Mouse (Mus musculus): ENCODE results near the gene Samm50. TPM values are rescaled to one million over a fixed set of nuclear protein-coding genes. Genes with fewer than 3 reads are reported as not detected.

Samm50 gene
- polyA plus RNA-seq, 1 experiment from 2014 or later = 90.6 TPM

GRCm38 (mm10) chr15:84207327-84207726, 15.3 kb downstream of the Samm50 start:
- no peak overlapping the region for H3K4me3 ChIP-seq (ENCODE audit: low read depth, low read length)
- no peaks in the 10 kb centered on the region for H3K27me3 ChIP-seq (ENCODE audit: control insufficient read depth, insufficient read depth, low read depth, low read length)
- ATAC-seq = no peak
- peaks cover 44% of the 10 kb centered on the region for H3K36me3 ChIP-seq (ENCODE audit: control insufficient read depth, insufficient read depth, low read length)
- no peak overlapping the region for H3K9ac ChIP-seq (ENCODE audit: low read depth, low read length)
- WGBS = 97% methylated on average over 4 of the region's 4 CpGs
- H3K4me1 ChIP-seq (ENCODE audit: control insufficient read depth, insufficient read depth, low read length) = no peaks in the 10 kb centered on the region
- no peak overlapping the region for H3K4me2 ChIP-seq (ENCODE audit: low read length)
- no peak overlapping the region for H3K27ac ChIP-seq (ENCODE audit: low read length)
- no peaks in the 10 kb centered on the region for H3K9me3 ChIP-seq (replicated peaks; ENCODE audit: control insufficient read depth, low read length, poor library complexity, severe bottlenecking)

DNA sequence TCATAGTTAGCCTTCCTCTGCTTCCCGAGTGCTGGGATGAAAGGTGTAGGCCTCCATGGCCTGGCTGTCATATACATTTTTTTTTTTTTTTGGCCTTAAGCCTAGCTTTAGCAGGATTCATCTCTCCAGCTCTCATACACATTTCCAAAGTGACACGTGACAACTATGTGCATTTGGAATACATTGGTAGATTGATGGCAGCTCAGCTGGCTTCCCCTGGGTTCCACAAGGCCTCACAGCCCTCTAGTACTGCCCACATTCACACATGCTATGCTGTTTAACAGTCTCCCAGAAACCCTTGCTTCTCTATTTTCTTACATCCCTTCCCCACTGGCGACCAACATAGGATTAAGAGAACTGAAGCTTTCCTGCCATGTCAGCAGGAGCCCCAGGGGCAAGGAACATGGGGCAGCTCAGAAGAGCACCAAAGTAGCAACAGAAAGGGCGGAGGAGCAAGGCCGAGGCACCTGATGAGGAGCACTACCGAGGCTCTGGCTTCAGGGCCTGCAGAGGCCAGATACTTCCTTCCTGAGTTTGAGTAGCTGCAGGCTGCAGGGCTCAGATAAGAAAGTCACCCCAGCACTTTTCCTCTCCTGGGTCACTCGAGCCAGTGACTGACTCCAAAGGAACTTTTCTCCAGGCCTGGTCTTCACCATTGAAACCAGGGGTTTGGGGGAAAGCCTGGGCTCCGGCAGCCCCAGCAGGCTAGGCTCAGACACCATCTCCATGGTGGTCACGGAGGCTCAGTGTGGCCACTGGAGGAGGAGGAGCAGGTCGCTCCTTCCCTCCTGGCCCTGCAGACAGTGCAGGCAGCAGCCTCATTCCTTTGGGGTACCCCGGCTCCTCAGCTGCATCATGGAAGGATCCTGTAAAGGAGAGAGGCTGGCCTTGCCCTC, 17.7 kb downstream of the Samm50 start:
- no peak for ATAC-seq
- no peaks in the 10 kb centered on the region for H3K9me3 ChIP-seq (replicated peaks; ENCODE audit: control insufficient read depth, low read length, poor library complexity, severe bottlenecking)
- no peak overlapping the region for H3K4me3 ChIP-seq (ENCODE audit: low read depth, low read length)
- peaks cover 32% of the 10 kb centered on the region for H3K36me3 ChIP-seq (ENCODE audit: control insufficient read depth, insufficient read depth, low read length)
- no peak overlapping the region for H3K4me2 ChIP-seq (ENCODE audit: low read length)
- no peaks in the 10 kb centered on the region for H3K27me3 ChIP-seq (ENCODE audit: control insufficient read depth, insufficient read depth, low read depth, low read length)
- no peak overlapping the region for H3K9ac ChIP-seq (ENCODE audit: low read depth, low read length)
- peaks cover 4% of the 10 kb centered on the region; the same call in 1 of the 2 replicates for H3K4me1 ChIP-seq (ENCODE audit: control insufficient read depth, insufficient read depth, low read length)
- H3K27ac ChIP-seq (ENCODE audit: low read length) = no peak overlapping the region
- WGBS = 83% methylated on average over 11 of the region's 11 CpGs

GRCm38 (mm10) chr15:84210461-84210860, 18.4 kb downstream of the Samm50 start:
- Histone ChIP-seq H3K36me3 (ENCODE audit: control insufficient read depth, insufficient read depth, low read length) (peaks cover 32% of the 10 kb centered on the region), H3K4me1 (ENCODE audit: control insufficient read depth, insufficient read depth, low read length) (peaks cover 4% of the 10 kb centered on the region; the same call in 1 of the 2 replicates), H3K27me3 (ENCODE audit: control insufficient read depth, insufficient read depth, low read depth, low read length) (no peaks in the 10 kb centered on the region), H3K27ac (ENCODE audit: low read length) (no peak overlapping the region), H3K4me2 (ENCODE audit: low read length) (no peak overlapping the region), H3K4me3 (ENCODE audit: low read depth, low read length) (no peak overlapping the region), H3K9ac (ENCODE audit: low read depth, low read length) (no peak overlapping the region), H3K9me3 (replicated peaks; ENCODE audit: control insufficient read depth, low read length, poor library complexity, severe bottlenecking) (no peaks in the 10 kb centered on the region)
- 97% methylated on average over 13 of the region's 13 CpGs for WGBS
- no peak for ATAC-seq

DNA sequence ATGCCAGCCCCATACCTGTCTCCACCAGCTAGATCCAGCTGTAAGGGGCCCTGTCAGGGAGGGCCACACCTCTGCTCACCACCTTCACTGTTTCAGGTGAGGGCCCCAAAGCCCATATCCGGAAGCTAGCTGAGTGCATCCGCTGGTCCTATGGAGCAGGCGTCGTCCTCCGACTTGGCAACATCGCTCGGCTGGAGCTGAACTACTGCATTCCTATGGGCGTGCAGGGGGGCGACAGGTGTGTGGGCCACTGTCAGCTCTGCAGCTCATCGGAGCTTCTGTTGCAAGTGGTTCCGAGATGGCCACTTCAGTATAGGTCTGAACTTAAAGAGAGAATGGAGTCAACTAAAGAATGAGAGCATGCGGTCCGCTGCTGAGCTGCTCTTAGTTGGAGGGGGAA, 18.9 kb downstream of the Samm50 start:
- Histone ChIP-seq H3K9ac (ENCODE audit: low read depth, low read length) (no peak overlapping the region), H3K4me1 (ENCODE audit: control insufficient read depth, insufficient read depth, low read length) (peaks cover 4% of the 10 kb centered on the region; the same call in 1 of the 2 replicates), H3K27ac (ENCODE audit: low read length) (no peak overlapping the region), H3K27me3 (ENCODE audit: control insufficient read depth, insufficient read depth, low read depth, low read length) (no peaks in the 10 kb centered on the region), H3K9me3 (replicated peaks; ENCODE audit: control insufficient read depth, low read length, poor library complexity, severe bottlenecking) (no peaks in the 10 kb centered on the region), H3K4me2 (ENCODE audit: low read length) (no peak overlapping the region), H3K4me3 (ENCODE audit: low read depth, low read length) (no peak overlapping the region), H3K36me3 (ENCODE audit: control insufficient read depth, insufficient read depth, low read length) (peaks cover 28% of the 10 kb centered on the region)
- no peak for ATAC-seq
- WGBS = 93% methylated on average over 13 of the region's 13 CpGs

- no peak overlapping the region for H3K9ac ChIP-seq (ENCODE audit: low read depth, low read length)
- no peaks in the 10 kb centered on the region for H3K9me3 ChIP-seq (replicated peaks; ENCODE audit: control insufficient read depth, low read length, poor library complexity, severe bottlenecking)
- peaks cover 8% of the 10 kb centered on the region; the same call in 1 of the 2 replicates for H3K4me1 ChIP-seq (ENCODE audit: control insufficient read depth, insufficient read depth, low read length)
- no peak; the same call in 1 of the 2 replicates for ATAC-seq
- WGBS = 82% methylated on average over 4 of the region's 4 CpGs
- no peak overlapping the region for H3K27ac ChIP-seq (ENCODE audit: low read length)
- no peaks in the 10 kb centered on the region for H3K27me3 ChIP-seq (ENCODE audit: control insufficient read depth, insufficient read depth, low read depth, low read length)
- H3K4me3 ChIP-seq (ENCODE audit: low read depth, low read length) = no peak overlapping the region
- no peak overlapping the region for H3K4me2 ChIP-seq (ENCODE audit: low read length)
- H3K36me3 ChIP-seq (ENCODE audit: control insufficient read depth, insufficient read depth, low read length) = peaks cover 21% of the 10 kb centered on the region
Measured at GRCm38 (mm10) chr15:84211564-84211963, 19.5 kb downstream of the Samm50 start.

DNA sequence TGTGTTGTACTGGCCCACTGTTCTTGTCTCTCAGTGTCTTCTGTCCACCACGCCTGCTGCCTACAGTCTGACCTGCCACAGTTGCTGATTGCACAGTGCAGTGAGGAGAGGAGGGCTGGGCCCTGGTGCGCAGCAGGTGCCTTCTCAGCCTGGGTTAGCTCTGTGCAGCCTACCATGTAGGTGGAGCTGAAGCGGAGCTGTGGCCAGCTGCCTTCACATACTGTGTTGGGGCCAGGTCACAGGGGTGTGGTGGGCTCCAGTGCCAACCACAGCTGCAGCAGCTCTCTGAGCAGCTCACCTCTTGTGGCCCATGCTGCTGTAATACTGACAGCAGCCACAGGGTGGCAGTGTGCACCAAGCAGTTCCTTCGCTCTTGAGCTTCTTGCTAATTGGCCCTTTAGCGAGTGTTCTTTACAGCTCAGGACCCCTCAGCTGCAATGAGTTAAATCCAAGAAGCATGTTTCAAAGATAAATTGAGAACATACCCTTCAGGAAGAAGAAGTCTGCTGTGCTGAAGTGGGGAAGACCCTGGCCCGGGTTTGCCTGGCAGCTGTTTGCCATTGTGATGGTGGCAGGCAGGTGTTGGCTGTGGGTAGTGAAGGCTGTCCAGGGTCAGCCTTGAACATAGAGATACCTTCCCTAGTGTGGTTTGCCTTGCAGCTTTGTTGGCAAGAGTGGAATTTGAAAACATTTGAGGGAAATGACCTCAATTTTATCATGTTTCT, 20.2 kb downstream of the Samm50 start:
- peak; percentile 70 for ATAC-seq
- no peaks in the 10 kb centered on the region for H3K27me3 ChIP-seq (ENCODE audit: control insufficient read depth, insufficient read depth, low read depth, low read length)
- no peaks in the 10 kb centered on the region for H3K9me3 ChIP-seq (replicated peaks; ENCODE audit: control insufficient read depth, low read length, poor library complexity, severe bottlenecking)
- WGBS = 44% methylated on average over 6 of the region's 6 CpGs
- peaks cover 9% of the 10 kb centered on the region; the same call in 1 of the 2 replicates for H3K4me1 ChIP-seq (ENCODE audit: control insufficient read depth, insufficient read depth, low read length)
- H3K36me3 ChIP-seq (ENCODE audit: control insufficient read depth, insufficient read depth, low read length) = peaks cover 16% of the 10 kb centered on the region
- no peak overlapping the region for H3K9ac ChIP-seq (ENCODE audit: low read depth, low read length)
- no peak overlapping the region for H3K27ac ChIP-seq (ENCODE audit: low read length)
- no peak overlapping the region for H3K4me3 ChIP-seq (ENCODE audit: low read depth, low read length)
- H3K4me2 ChIP-seq (ENCODE audit: low read length) = no peak overlapping the region

- no peak overlapping the region for H3K4me3 ChIP-seq (ENCODE audit: low read depth, low read length)
- H3K27ac ChIP-seq (ENCODE audit: low read length) = no peak overlapping the region
- H3K4me1 ChIP-seq (ENCODE audit: control insufficient read depth, insufficient read depth, low read length) = peaks cover 9% of the 10 kb centered on the region; the same call in 1 of the 2 replicates
- 0 out of 2 replicates have a peak overlapping the region, but pooled peaks have one; percentile 12 for H3K9ac ChIP-seq (ENCODE audit: low read depth, low read length)
- no peak overlapping the region for H3K4me2 ChIP-seq (ENCODE audit: low read length)
- peaks cover 16% of the 10 kb centered on the region; the same call in 1 of the 2 replicates for H3K36me3 ChIP-seq (ENCODE audit: control insufficient read depth, insufficient read depth, low read length)
- WGBS = 81% methylated on average over 2 of the region's 2 CpGs
- no peak for ATAC-seq
- no peaks in the 10 kb centered on the region for H3K27me3 ChIP-seq (ENCODE audit: control insufficient read depth, insufficient read depth, low read depth, low read length)
- no peaks in the 10 kb centered on the region for H3K9me3 ChIP-seq (replicated peaks; ENCODE audit: control insufficient read depth, low read length, poor library complexity, severe bottlenecking)
Measured at GRCm38 (mm10) chr15:84212756-84213105, 20.7 kb downstream of the Samm50 start.

- Histone ChIP-seq H3K27me3 (ENCODE audit: control insufficient read depth, insufficient read depth, low read depth, low read length) (no peaks in the 10 kb centered on the region), H3K4me3 (ENCODE audit: low read depth, low read length) (no peak overlapping the region), H3K9ac (ENCODE audit: low read depth, low read length) (0 out of 2 replicates have a peak overlapping the region, but pooled peaks have one; percentile 12), H3K4me1 (ENCODE audit: control insufficient read depth, insufficient read depth, low read length) (peaks cover 9% of the 10 kb centered on the region; the same call in 1 of the 2 replicates), H3K9me3 (replicated peaks; ENCODE audit: control insufficient read depth, low read length, poor library complexity, severe bottlenecking) (no peaks in the 10 kb centered on the region), H3K36me3 (ENCODE audit: control insufficient read depth, insufficient read depth, low read length) (peaks cover 16% of the 10 kb centered on the region; the same call in 1 of the 2 replicates), H3K27ac (ENCODE audit: low read length) (no peak overlapping the region), H3K4me2 (ENCODE audit: low read length) (no peak overlapping the region)
- WGBS = 91% methylated on average over 6 of the region's 6 CpGs
- no peak for ATAC-seq
Measured at GRCm38 (mm10) chr15:84213162-84213739, 21.2 kb downstream of the Samm50 start.
